Mouse (Mus musculus): ENCODE measurements around the gene Xpnpep3.

DNA sequence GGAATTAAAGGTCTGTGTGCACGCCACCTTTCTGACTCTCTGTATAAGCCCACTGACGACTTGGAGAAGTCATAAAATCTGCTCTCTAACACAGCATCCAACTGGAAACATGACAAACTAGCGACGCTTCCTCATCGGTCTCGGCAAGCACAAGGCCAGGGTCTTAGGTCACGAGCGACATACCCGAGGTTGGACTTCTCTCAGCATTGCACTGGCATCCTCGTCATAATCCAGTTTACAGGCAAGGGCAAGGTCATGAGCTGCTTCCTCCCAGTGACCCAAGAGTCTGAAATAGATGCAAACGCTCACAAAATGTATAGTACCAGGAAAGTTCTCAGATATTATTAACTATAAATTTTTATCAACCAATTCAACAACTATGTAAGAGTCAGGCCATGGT lies 25.3 kb upstream of the Xpnpep3 start:
- no peak for TF ChIP-seq POLR2AphosphoS2 (IDR thresholded peaks at IDR 0.05; ENCODE audit: insufficient read length, low read depth)
- TF ChIP-seq E2F4 (IDR thresholded peaks at IDR 0.05; ENCODE audit: insufficient read depth), result no peak
- TF ChIP-seq USF1 (IDR thresholded peaks at IDR 0.05; ENCODE audit: low read depth), result no peak
- no peak for TF ChIP-seq TCF3 (IDR thresholded peaks at IDR 0.05; ENCODE audit: insufficient read length, low read depth)
- no peak for TF ChIP-seq POLR2A (IDR thresholded peaks at IDR 0.05; ENCODE audit: insufficient read length, low read depth)
- TF ChIP-seq MYOG (IDR thresholded peaks at IDR 0.05; ENCODE audit: control insufficient read depth in 1 of 3, insufficient read depth in 1 of 3, insufficient read length in 2 of 3, low read depth in 2 of 3), result no peak
- TF ChIP-seq MAX (IDR thresholded peaks at IDR 0.05; ENCODE audit: low read depth), result no peak
- TF ChIP-seq TCF12 (IDR thresholded peaks at IDR 0.05; ENCODE audit: insufficient read depth, poor library complexity, severe bottlenecking), result no peak
- TF ChIP-seq CEBPB (IDR thresholded peaks at IDR 0.05; ENCODE audit: insufficient read depth, poor library complexity, severe bottlenecking), result no peak
- no peak for TF ChIP-seq MYOD1 (IDR thresholded peaks at IDR 0.05; ENCODE audit: control insufficient read depth in 1 of 3, insufficient read length in 2 of 3, low read depth in 2 of 3)
- no peak for TF ChIP-seq REST (IDR thresholded peaks at IDR 0.05; ENCODE audit: insufficient read depth, insufficient read length)
- TF ChIP-seq SRF (IDR thresholded peaks at IDR 0.05; ENCODE audit: control insufficient read depth, insufficient read length, low read depth), result no peak

Measured in myocyte (in vitro differentiated cells).